Mouse (Mus musculus) lung, postnatal 0 days (tissue): ENCODE measurements around the gene Gm28048.

ENCODE experiments used
- CTCF ChIP-seq: IDR thresholded peaks from 2 replicates; pipeline ENCODE4 v1.5.1; 2016; ENCODE audit warnings: antibody characterized with exemption, mild to moderate bottlenecking
- EP300 ChIP-seq: IDR thresholded peaks from 2 replicates; pipeline ENCODE4 v1.6.1; 2016; ENCODE audit warnings: antibody characterized with exemption, mild to moderate bottlenecking, control low read depth

- TF ChIP-seq CTCF (no peak), EP300 (no peak; the same call in 1 of the 2 replicates)
Observed at GRCm38 (mm10) chr11:22864305-22865060, 117.4 kb downstream of the Gm28048 start.
